Mouse (Mus musculus) skeletal muscle tissue, postnatal 0 days (tissue): ENCODE results near the gene Hmgb2. TPM values are rescaled to one million over a fixed set of nuclear protein-coding genes. Genes with fewer than 3 reads are reported as not detected.

Source experiments
- polyA plus RNA-seq: library from polyadenylated mRNA; unstranded; fragments of >200 nt; fragmentation: Nextera tagmentation; extraction: Ambion mirVana; gene quantifications from 2 replicates; pipeline ENCODE4 v1.2.1, GENCODE M21; 2015

Gene Hmgb2
- polyA plus RNA-seq, result 104 and 124 TPM in 2 replicates

GRCm38 (mm10) chr8:57511316-57512118, at the start of gene Hmgb2:
Hmgb2 (plus strand) TSS chr8:57511907.

GRCm38 (mm10) chr8:57487441-57488155, 24.1 kb upstream of the Hmgb2 start, which contains the start of gene Sap30:
Sap30 (minus strand) TSS chr8:57487860.

Other genes with a start within 250 kb of the Hmgb2 start
- gene Hand2, start 190.9 kb upstream of the Hmgb2 start, polyA plus RNA-seq, result 0.59 and 1.1 TPM in 2 replicates
- gene Scrg1, start 56.0 kb upstream of the Hmgb2 start, polyA plus RNA-seq, result 1.0 and 1.4 TPM in 2 replicates
- 24.1 and 28.3 TPM in 2 replicates for gene Sap30, start 24.0 kb upstream of the Hmgb2 start, polyA plus RNA-seq
- 3.8 and 4.5 TPM in 2 replicates for gene Galnt7, start 141.1 kb downstream of the Hmgb2 start, polyA plus RNA-seq